Mouse (Mus musculus): Measurements from ENCODE around the gene Fars2.
"Not testable (repeated sequence)": the region's sequence is repeated elsewhere in the genome, so short reads cannot be mapped to it uniquely, and the experiment has no call there.

Fars2 gene

GRCm38 (mm10) chr13:36140247-36141016 is 23.2 kb downstream of the Fars2 start:
- DNase-seq (ENCODE audit: low read depth in 1 of 2, low spot score in 2 of 2): no peak

- no peak for DNase-seq (ENCODE audit: low read depth in 1 of 2, low spot score in 2 of 2)
Measured at GRCm38 (mm10) chr13:36145601-36146000, 28.4 kb downstream of the Fars2 start.

- no peak for DNase-seq (ENCODE audit: low read depth in 1 of 2, low spot score in 2 of 2)
Measured at GRCm38 (mm10) chr13:36149175-36149939, 32.1 kb downstream of the Fars2 start.

GRCm38 (mm10) chr13:36150272-36150671 is 33.1 kb downstream of the Fars2 start:
- DNase-seq (ENCODE audit: low read depth in 1 of 2, low spot score in 2 of 2): no peak

GRCm38 (mm10) chr13:36152728-36153498 is 35.7 kb downstream of the Fars2 start:
- DNase-seq (ENCODE audit: low read depth in 1 of 2, low spot score in 2 of 2): no peak

GRCm38 (mm10) chr13:36156340-36156931 is 39.2 kb downstream of the Fars2 start:
- DNase-seq (ENCODE audit: low read depth in 1 of 2, low spot score in 2 of 2): no peak

GRCm38 (mm10) chr13:36163411-36163810 is 46.2 kb downstream of the Fars2 start:
- DNase-seq (ENCODE audit: low read depth in 1 of 2, low spot score in 2 of 2): no peak

GRCm38 (mm10) chr13:36163898-36164297 is 46.7 kb downstream of the Fars2 start:
- no peak for DNase-seq (ENCODE audit: low read depth in 1 of 2, low spot score in 2 of 2)

GRCm38 (mm10) chr13:36172981-36173380 is 55.8 kb downstream of the Fars2 start:
- DNase-seq (ENCODE audit: low read depth in 1 of 2, low spot score in 2 of 2): not testable (repeated sequence)

GRCm38 (mm10) chr13:36174101-36174500 is 56.9 kb downstream of the Fars2 start:
- DNase-seq (ENCODE audit: low read depth in 1 of 2, low spot score in 2 of 2): no peak

GRCm38 (mm10) chr13:36174772-36175171 is 57.6 kb downstream of the Fars2 start:
- DNase-seq (ENCODE audit: low read depth in 1 of 2, low spot score in 2 of 2): no peak

- DNase-seq (ENCODE audit: low read depth in 1 of 2, low spot score in 2 of 2): no peak
Measured at GRCm38 (mm10) chr13:36181231-36181630, 64.0 kb downstream of the Fars2 start.

GRCm38 (mm10) chr13:36190577-36190976 is 73.4 kb downstream of the Fars2 start:
- DNase-seq (ENCODE audit: low read depth in 1 of 2, low spot score in 2 of 2): no peak

GRCm38 (mm10) chr13:36193484-36194113 is 76.4 kb downstream of the Fars2 start:
- no peak for DNase-seq (ENCODE audit: low read depth in 1 of 2, low spot score in 2 of 2)

GRCm38 (mm10) chr13:36199288-36199687 is 82.1 kb downstream of the Fars2 start:
- no peak for DNase-seq (ENCODE audit: low read depth in 1 of 2, low spot score in 2 of 2)

- DNase-seq (ENCODE audit: low read depth in 1 of 2, low spot score in 2 of 2): no peak
Measured at GRCm38 (mm10) chr13:36200453-36200852, 83.2 kb downstream of the Fars2 start.

- no peak for DNase-seq (ENCODE audit: low read depth in 1 of 2, low spot score in 2 of 2)
Measured at GRCm38 (mm10) chr13:36202496-36202895, 85.3 kb downstream of the Fars2 start.

- no peak for DNase-seq (ENCODE audit: low read depth in 1 of 2, low spot score in 2 of 2)
Measured at GRCm38 (mm10) chr13:36203014-36203413, 85.8 kb downstream of the Fars2 start.

GRCm38 (mm10) chr13:36204320-36204719 is 87.1 kb downstream of the Fars2 start:
- no peak for DNase-seq (ENCODE audit: low read depth in 1 of 2, low spot score in 2 of 2)

- DNase-seq (ENCODE audit: low read depth in 1 of 2, low spot score in 2 of 2): no peak
Measured at GRCm38 (mm10) chr13:36210965-36211364, 93.8 kb downstream of the Fars2 start.

- DNase-seq (ENCODE audit: low read depth in 1 of 2, low spot score in 2 of 2): no peak
Measured at GRCm38 (mm10) chr13:36214056-36214455, 96.8 kb downstream of the Fars2 start.
